Mouse (Mus musculus) CH12.LX (cell line): ENCODE results near the gene 6430531B16Rik.

Experiments used
- CHD2 ChIP-seq: IDR thresholded peaks from 2 replicates; pipeline ENCODE4 v1.6.1; 2011; ENCODE audit warnings: low read length, improper control_type of control experiment
- CTCF ChIP-seq, 2 experiments: IDR thresholded peaks in 1 of 2; conservative IDR thresholded peaks in 1 of 2; 2 replicates each; pipeline ENCODE4 v1.5.1; 2011 to 2012; ENCODE audit warnings: low read depth in 2 of 2, low read length in 2 of 2, improper control_type of control experiment in 1 of 2, inconsistent platforms in 1 of 2, mild to moderate bottlenecking in 1 of 2, moderate library complexity in 1 of 2
- ELF1 ChIP-seq: IDR thresholded peaks from 2 replicates; pipeline ENCODE4 v1.6.1; 2014; ENCODE audit warnings: low read depth, mild to moderate bottlenecking, inconsistent platforms, low read length, improper control_type of control experiment
- EP300 ChIP-seq: IDR thresholded peaks from 2 replicates; pipeline ENCODE4 v1.6.1; 2011; ENCODE audit warnings: low read length, improper control_type of control experiment
- ETS1 ChIP-seq: conservative IDR thresholded peaks from 2 replicates; pipeline ENCODE4 v1.6.1; 2012; ENCODE audit warnings: low read depth, mild to moderate bottlenecking, inconsistent platforms, low read length, improper control_type of control experiment, moderate library complexity
- GABPA ChIP-seq: IDR thresholded peaks from 2 replicates; pipeline ENCODE4 v1.6.1; 2012; ENCODE audit warnings: low read depth, low read length, improper control_type of control experiment, inconsistent platforms; ENCODE audit not compliant: insufficient replicate concordance
- IRF4 ChIP-seq: IDR thresholded peaks from 2 replicates; pipeline ENCODE4 v1.6.1; 2014; ENCODE audit warnings: low read depth, mild to moderate bottlenecking, inconsistent platforms, low read length, improper control_type of control experiment
- MAZ ChIP-seq: IDR thresholded peaks from 2 replicates; pipeline ENCODE4 v1.6.1; 2012; ENCODE audit warnings: low read depth, mild to moderate bottlenecking, inconsistent platforms, low read length, improper control_type of control experiment, moderate library complexity
- PAX5 ChIP-seq: IDR thresholded peaks from 2 replicates; pipeline ENCODE4 v1.6.1; 2012; ENCODE audit warnings: low read length, inconsistent platforms, mixed read lengths
- POLR2A ChIP-seq: IDR thresholded peaks from 2 replicates; pipeline ENCODE4 v1.6.1; 2011; ENCODE audit warnings: low read depth, mild to moderate bottlenecking, improper control_type of control experiment, low read length
- SMC3 ChIP-seq: IDR thresholded peaks from 2 replicates; pipeline ENCODE4 v1.6.1; 2011; ENCODE audit warnings: low read depth, low read length, improper control_type of control experiment
- USF1 ChIP-seq: IDR thresholded peaks from 2 replicates; pipeline ENCODE4 v1.6.1; 2014; ENCODE audit warnings: low read depth, mild to moderate bottlenecking, inconsistent platforms, low read length, improper control_type of control experiment
- ZKSCAN1 ChIP-seq: IDR thresholded peaks from 2 replicates; pipeline ENCODE4 v1.6.1; 2012; ENCODE audit warnings: low read depth, inconsistent platforms, low read length, improper control_type of control experiment, borderline replicate concordance
- ZNF384 ChIP-seq: IDR thresholded peaks from 2 replicates; pipeline ENCODE4 v1.6.1; 2012; ENCODE audit warnings: low read depth, low read length, improper control_type of control experiment, inconsistent platforms

- TF ChIP-seq CHD2 (no peak), ELF1 (no peak), POLR2A (peak; percentile 62), ZNF384 (no peak), MAZ (no peak), SMC3 (no peak), GABPA (no peak), IRF4 (0 out of 2 replicates have a peak, but pooled peaks have one; percentile 5), ETS1 (no peak; the same call in 1 of the 2 replicates), CTCF (conservative IDR thresholded peaks at IDR 0.05 in 1 of 2, IDR thresholded peaks at IDR 0.05 in 1 of 2; ENCODE audit: low read depth in 2 of 2, low read length in 2 of 2) (no peak), USF1 (no peak), ZKSCAN1 (no peak), EP300 (no peak), PAX5 (no peak)
Observed at GRCm38 (mm10) chr7:139950283-139950971, 28.1 kb downstream of the 6430531B16Rik start.
